Mouse (Mus musculus) intestine, embryonic 16.5 days (tissue): Measurements from ENCODE around the gene Kin. TPM values are rescaled to one million over a fixed set of nuclear protein-coding genes. Genes with fewer than 3 reads are reported as not detected.

ENCODE experiments used
- ATAC-seq: fragments of 200-750 bp; cut with Nextera tagmentation; 2 replicates; pipeline ENCODE4 v1.8.0; 2017; ENCODE audit warnings: moderate TSS enrichment, moderate library complexity
- H3K27ac ChIP-seq: fragments of 300-500 bp; sonication (generic); 2 replicates; pipeline ENCODE4 v1.5.1; 2014; ENCODE audit warnings: mild to moderate bottlenecking, low read length
- H3K27me3 ChIP-seq: fragments of 300-500 bp; sonication (generic); replicated peaks from 2 replicates; pipeline ENCODE4 v1.6.1; 2014; ENCODE audit warnings: low read length, control low read depth, mixed read lengths; ENCODE audit not compliant: control insufficient read depth, insufficient read depth
- H3K36me3 ChIP-seq: fragments of 300-500 bp; sonication (generic); 2 replicates; pipeline ENCODE4 v1.6.1; 2014; ENCODE audit warnings: low read length, control low read depth; ENCODE audit not compliant: control insufficient read depth, insufficient read depth
- H3K4me1 ChIP-seq: fragments of 300-500 bp; sonication (generic); 2 replicates; pipeline ENCODE4 v1.6.1; 2014; ENCODE audit warnings: low read length, control low read depth, mixed read lengths; ENCODE audit not compliant: control insufficient read depth, insufficient read depth
- H3K4me2 ChIP-seq: fragments of 300-500 bp; sonication (generic); 2 replicates; pipeline ENCODE4 v1.6.1; 2014; ENCODE audit warnings: low read depth, low read length, control low read depth
- H3K4me3 ChIP-seq: fragments of 300-500 bp; sonication (generic); 2 replicates; pipeline ENCODE4 v1.5.1; 2014; ENCODE audit warnings: mild to moderate bottlenecking, low read length
- H3K9ac ChIP-seq: fragments of 300-500 bp; sonication (generic); 2 replicates; pipeline ENCODE4 v1.6.1; 2014; ENCODE audit warnings: low read depth, low read length
- H3K9me3 ChIP-seq: fragments of 300-500 bp; sonication (generic); 2 replicates; pipeline ENCODE4 v1.6.1; 2016; ENCODE audit warnings: low read length, control low read depth; ENCODE audit not compliant: control insufficient read depth
- WGBS: fragments of 180-500 bp; shearing (Covaris S2); extraction: QIAGEN DNeasy Blood & Tissue Kit; methylation state at CpG from one replicate; pipeline ENCODE4 v1.1.7; 2014; 5-methylcytosine and 5-hydroxymethylcytosine counted together
- polyA plus RNA-seq: library from polyadenylated mRNA; unstranded; fragments of >200 nt; fragmentation: Nextera tagmentation; extraction: Ambion mirVana; gene quantifications from 2 replicates; pipeline ENCODE4 v1.2.1, GENCODE M21; 2015

Gene Kin
- 17.9 and 22.7 TPM in 2 replicates for polyA plus RNA-seq

- no peaks in the 10 kb centered on the region for H3K9me3 ChIP-seq
- H3K4me1 ChIP-seq: peaks cover 39% of the 10 kb centered on the region
- peak within 1 kb of the TSS; percentile 96 for H3K4me3 ChIP-seq
- peak within 1 kb of the TSS; percentile 96 for H3K27ac ChIP-seq
- no peaks in the 10 kb centered on the region for H3K27me3 ChIP-seq
- H3K9ac ChIP-seq: peak within 1 kb of the TSS; percentile 100
- ATAC-seq: peak; percentile 95
- WGBS: under 1% methylated on average over 61 of the region's 61 CpGs
- peak within 1 kb of the TSS; percentile 57 for H3K4me2 ChIP-seq
- no peaks in the 10 kb centered on the region; the same call in 1 of the 2 replicates for H3K36me3 ChIP-seq
Observed at GRCm38 (mm10) chr2:10080310-10081010, at the start of gene Kin, which contains the start of gene Atp5c1. Kin (plus strand) TSS chr2:10080593. Atp5c1 (minus strand) TSS chr2:10080510.

- H3K4me1 ChIP-seq: 0 out of 2 replicates have a peak, but pooled peaks cover 2% of the 10 kb centered on the region
- WGBS: 62% methylated on average over 4 of the region's 4 CpGs
- H3K4me2 ChIP-seq: no peak overlapping the region
- H3K27ac ChIP-seq: no peak overlapping the region
- ATAC-seq: no peak
- no peaks in the 10 kb centered on the region for H3K27me3 ChIP-seq
- no peak overlapping the region for H3K9ac ChIP-seq
- H3K36me3 ChIP-seq: no peaks in the 10 kb centered on the region
- no peaks in the 10 kb centered on the region for H3K9me3 ChIP-seq
- no peak overlapping the region for H3K4me3 ChIP-seq
Observed at GRCm38 (mm10) chr2:10033684-10034083, 46.7 kb upstream of the Kin start.

DNA sequence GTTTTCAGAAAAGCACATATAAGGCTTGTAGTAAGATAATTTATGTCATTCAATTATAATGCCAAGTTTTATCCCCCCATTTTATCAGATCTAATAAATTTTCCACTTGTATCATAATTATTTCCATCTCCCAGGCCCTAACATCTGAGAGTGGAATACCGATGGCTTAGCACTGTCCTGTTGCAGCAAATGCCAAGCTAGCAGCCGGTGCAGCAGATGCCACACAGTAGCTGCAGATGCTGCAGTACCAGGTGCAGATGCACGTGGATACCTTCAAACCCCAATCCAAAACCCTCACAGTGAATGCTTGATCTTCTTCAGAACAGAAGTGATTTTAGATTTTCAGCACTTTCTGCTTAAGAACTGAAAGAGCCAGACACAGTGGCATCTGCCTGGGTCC is 45.4 kb upstream of the Kin start:
- no peaks in the 10 kb centered on the region for H3K9me3 ChIP-seq

GRCm38 (mm10) chr2:10047758-10048436 is 32.5 kb upstream of the Kin start:
- H3K4me1 ChIP-seq: peaks cover 6% of the 10 kb centered on the region; the same call in 1 of the 2 replicates
- H3K4me3 ChIP-seq: peak overlapping the region; percentile 92
- peak overlapping the region; percentile 90 for H3K9ac ChIP-seq
- H3K27me3 ChIP-seq: no peaks in the 10 kb centered on the region
- ATAC-seq: peak; percentile 75
- H3K27ac ChIP-seq: no peak overlapping the region
- peak overlapping the region; percentile 78 for H3K4me2 ChIP-seq
- no peaks in the 10 kb centered on the region for H3K9me3 ChIP-seq
- H3K36me3 ChIP-seq: no peaks in the 10 kb centered on the region
- WGBS: under 1% methylated on average over 47 of the region's 47 CpGs

More for the DNA sequence above, 45.4 kb upstream of the Kin start:
- H3K4me2 ChIP-seq: no peak overlapping the region
- no peak overlapping the region for H3K9ac ChIP-seq
- no peak overlapping the region for H3K27ac ChIP-seq
- no peak for ATAC-seq
- no peaks in the 10 kb centered on the region for H3K27me3 ChIP-seq
- 83% methylated on average over 3 of the region's 3 CpGs for WGBS
- no peaks in the 10 kb centered on the region for H3K36me3 ChIP-seq
- 0 out of 2 replicates have a peak, but pooled peaks cover 2% of the 10 kb centered on the region for H3K4me1 ChIP-seq
- no peak overlapping the region for H3K4me3 ChIP-seq

- Histone ChIP-seq H3K4me2 (peak within 1 kb of the TSS; percentile 78), H3K27ac (no peak within 1 kb of the TSS), H3K36me3 (no peaks in the 10 kb centered on the region), H3K9ac (peak within 1 kb of the TSS; percentile 90), H3K4me3 (peak within 1 kb of the TSS; percentile 92), H3K4me1 (peaks cover 6% of the 10 kb centered on the region; the same call in 1 of the 2 replicates), H3K9me3 (no peaks in the 10 kb centered on the region), H3K27me3 (no peaks in the 10 kb centered on the region)
- peak; percentile 95 for ATAC-seq
- under 1% methylated on average over 36 of the region's 36 CpGs for WGBS
Observed at GRCm38 (mm10) chr2:10048461-10048860, 31.9 kb upstream of the Kin start, which contains the start of gene Taf3. Taf3 (minus strand) TSS chr2:10048596.

- no peaks in the 10 kb centered on the region for H3K9me3 ChIP-seq
- no peak for ATAC-seq
- H3K27me3 ChIP-seq: no peaks in the 10 kb centered on the region
- no peaks in the 10 kb centered on the region for H3K36me3 ChIP-seq
- peak overlapping the region; percentile 92 for H3K4me3 ChIP-seq
- 14% methylated on average over 10 of the region's 10 CpGs for WGBS
- H3K27ac ChIP-seq: no peak overlapping the region
- peaks cover 6% of the 10 kb centered on the region; the same call in 1 of the 2 replicates for H3K4me1 ChIP-seq
- H3K9ac ChIP-seq: peak overlapping the region; percentile 29; the same call in 1 of the 2 replicates
- H3K4me2 ChIP-seq: peak overlapping the region; percentile 60
Observed at GRCm38 (mm10) chr2:10049456-10049855, 30.9 kb upstream of the Kin start.

GRCm38 (mm10) chr2:10050878-10051277 is 29.5 kb upstream of the Kin start:
- Histone ChIP-seq H3K4me2 (no peak overlapping the region), H3K27me3 (no peaks in the 10 kb centered on the region), H3K27ac (no peak overlapping the region), H3K4me1 (peaks cover 6% of the 10 kb centered on the region; the same call in 1 of the 2 replicates), H3K9ac (no peak overlapping the region), H3K36me3 (0 out of 2 replicates have a peak, but pooled peaks cover 9% of the 10 kb centered on the region), H3K9me3 (no peaks in the 10 kb centered on the region), H3K4me3 (no peak overlapping the region)
- ATAC-seq: no peak
- WGBS: 86% methylated on average over 3 of the region's 3 CpGs

DNA sequence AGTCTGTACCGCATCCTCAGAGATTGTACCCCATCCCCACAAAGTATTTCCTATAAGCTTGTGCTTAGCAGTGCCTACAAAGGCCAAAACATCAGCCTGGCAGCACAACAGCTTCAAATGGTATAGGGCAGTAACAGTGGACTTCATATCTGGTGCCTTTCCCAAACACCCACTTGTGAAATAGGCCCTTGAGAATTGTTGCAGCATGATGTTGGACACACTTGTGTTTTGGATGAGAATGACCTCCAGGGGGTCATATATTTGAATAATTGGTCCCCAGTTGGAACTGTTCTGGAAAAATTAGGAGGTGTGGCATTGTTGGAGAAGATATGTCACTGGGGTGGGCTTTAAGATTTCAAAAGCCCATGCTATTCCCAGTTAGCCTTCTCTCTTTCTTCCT is 28.4 kb upstream of the Kin start:
- 90% methylated on average over 1 of the region's 1 CpGs for WGBS

GRCm38 (mm10) chr2:10058836-10059235 is 21.6 kb upstream of the Kin start:
- Histone ChIP-seq H3K27ac (no peak overlapping the region), H3K36me3 (peaks cover 18% of the 10 kb centered on the region; the same call in 1 of the 2 replicates), H3K4me2 (no peak overlapping the region), H3K9me3 (no peaks in the 10 kb centered on the region), H3K9ac (no peak overlapping the region), H3K27me3 (no peaks in the 10 kb centered on the region), H3K4me3 (no peak overlapping the region), H3K4me1 (no peaks in the 10 kb centered on the region)
- 77% methylated on average over 5 of the region's 5 CpGs for WGBS
- no peak for ATAC-seq

More for the DNA sequence above, 28.4 kb upstream of the Kin start:
- Histone ChIP-seq H3K9me3 (no peaks in the 10 kb centered on the region), H3K27me3 (no peaks in the 10 kb centered on the region), H3K4me2 (no peak overlapping the region), H3K36me3 (peaks cover 15% of the 10 kb centered on the region; the same call in 1 of the 2 replicates), H3K9ac (no peak overlapping the region), H3K4me3 (no peak overlapping the region), H3K27ac (no peak overlapping the region), H3K4me1 (peaks cover 5% of the 10 kb centered on the region; the same call in 1 of the 2 replicates)
- ATAC-seq: no peak
